Mouse (Mus musculus) left cerebral cortex, adult 18-20 months (tissue): Measurements from ENCODE around the gene Fbxw11. TPM values are rescaled to one million over a fixed set of nuclear protein-coding genes. Genes with fewer than 3 reads are reported as not detected.
"Not testable (repeated sequence)": the region's sequence is repeated elsewhere in the genome, so short reads cannot be mapped to it uniquely, and the experiment has no call there.

Experiments used
- DNase-seq, 2 experiments: peaks; one replicate each; pipeline ENCODE4 v3.0.0; 2021 to 2022; ENCODE audit warnings: low spot score in 2 of 2, mixed read lengths in 1 of 2
- long read RNA-seq, 2 experiments: library from polyadenylated mRNA; stranded (forward); transcript quantifications; one replicate each; pipeline ENCODE4 v2.0.0; 2021
- total RNA-seq, 2 experiments: library from RNA; stranded (reverse); gene quantifications; 2 replicates each; pipeline ENCODE4 v1.2.3; 2021

Fbxw11 gene
- 100 to 1,000 TPM; 116 to 119 TPM for total RNA-seq
- long read RNA-seq, experiment 1, full-length matches to known transcripts: 27 of 78 reads
- long read RNA-seq, experiment 1, partial matches to known transcripts: 17 of 78 reads
- long read RNA-seq, experiment 1, other reads (novel, unspliced or antisense): 34 of 78 reads
- long read RNA-seq, experiment 2, full-length matches to known transcripts: 16 of 45 reads
- long read RNA-seq, experiment 2, partial matches to known transcripts: 12 of 45 reads
- long read RNA-seq, experiment 2, other reads (novel, unspliced or antisense): 17 of 45 reads

- peak; percentile 95 to 96 for DNase-seq
Measured at GRCm38 (mm10) chr11:32642249-32642876, at the start of gene Fbxw11. TSS of gene Fbxw11 (plus strand) at chr11:32642724.

GRCm38 (mm10) chr11:32593081-32593480 is 49.4 kb upstream of the Fbxw11 start:
- no peak for DNase-seq

DNA sequence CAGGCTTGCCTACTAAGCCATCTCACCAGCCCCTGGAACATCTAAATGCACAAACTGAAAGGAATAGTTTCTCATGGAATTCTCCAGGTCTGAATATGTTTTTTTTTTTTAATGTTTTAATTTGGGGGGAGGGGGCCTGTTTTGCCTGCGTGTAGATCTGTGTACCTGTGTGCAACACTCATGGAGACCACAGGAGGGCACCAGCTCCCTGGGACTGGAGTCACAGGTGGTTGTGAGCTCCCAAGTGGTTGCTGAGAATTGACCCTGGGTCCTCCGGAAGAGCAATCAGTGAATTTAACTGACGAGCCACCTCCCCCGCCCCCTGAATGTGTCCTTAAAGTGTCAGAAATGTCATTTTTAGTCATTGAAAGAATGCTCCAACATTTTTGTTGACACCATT is 48.4 kb upstream of the Fbxw11 start:
- DNase-seq: no peak

- no peak for DNase-seq
Measured at GRCm38 (mm10) chr11:32600371-32600770, 42.2 kb upstream of the Fbxw11 start.

- DNase-seq: no peak
Measured at GRCm38 (mm10) chr11:32601528-32602323, 40.8 kb upstream of the Fbxw11 start.

DNA sequence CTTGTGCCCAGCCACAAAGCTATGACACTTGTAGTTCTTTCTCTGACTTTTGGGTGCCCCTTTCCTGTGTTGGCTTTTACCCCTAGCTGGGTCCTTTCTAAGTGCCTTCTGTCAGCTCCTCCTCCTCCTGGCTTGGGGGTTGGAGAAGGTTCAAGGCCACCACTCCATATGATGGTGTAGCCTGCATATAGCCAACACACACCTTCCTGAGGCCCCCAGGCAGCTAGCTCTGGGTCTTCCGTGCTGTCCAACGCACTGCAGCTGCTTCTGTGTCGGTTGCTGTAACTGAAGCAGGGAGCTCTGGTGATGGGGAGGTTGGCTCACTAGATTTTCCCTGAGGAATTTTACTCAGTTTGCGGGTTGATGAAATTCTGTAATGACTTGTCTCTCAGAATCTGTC is 37.9 kb upstream of the Fbxw11 start:
- no peak for DNase-seq

GRCm38 (mm10) chr11:32605131-32605860 is 37.2 kb upstream of the Fbxw11 start:
- DNase-seq: no peak

DNA sequence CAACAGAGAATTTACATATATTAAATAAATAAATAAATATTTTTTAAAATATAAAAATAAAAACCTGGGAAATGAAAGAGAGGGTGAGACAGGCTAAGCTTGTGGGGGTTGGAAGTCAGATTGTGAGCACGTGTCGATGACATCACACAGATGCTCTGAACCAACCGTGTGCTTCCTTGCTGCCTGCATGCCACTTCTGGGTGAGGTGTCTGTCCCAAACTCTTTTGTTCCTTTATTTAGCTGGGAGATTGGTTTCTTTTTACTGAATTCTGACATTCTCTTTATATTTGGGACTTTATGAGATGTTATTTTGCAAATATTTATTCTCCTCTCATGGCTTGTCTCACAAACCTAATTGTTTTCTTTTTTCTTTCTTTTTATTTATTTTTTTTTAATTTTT is 36.6 kb upstream of the Fbxw11 start:
- no peak for DNase-seq

GRCm38 (mm10) chr11:32607319-32607718 is 35.2 kb upstream of the Fbxw11 start:
- DNase-seq: no peak

DNA sequence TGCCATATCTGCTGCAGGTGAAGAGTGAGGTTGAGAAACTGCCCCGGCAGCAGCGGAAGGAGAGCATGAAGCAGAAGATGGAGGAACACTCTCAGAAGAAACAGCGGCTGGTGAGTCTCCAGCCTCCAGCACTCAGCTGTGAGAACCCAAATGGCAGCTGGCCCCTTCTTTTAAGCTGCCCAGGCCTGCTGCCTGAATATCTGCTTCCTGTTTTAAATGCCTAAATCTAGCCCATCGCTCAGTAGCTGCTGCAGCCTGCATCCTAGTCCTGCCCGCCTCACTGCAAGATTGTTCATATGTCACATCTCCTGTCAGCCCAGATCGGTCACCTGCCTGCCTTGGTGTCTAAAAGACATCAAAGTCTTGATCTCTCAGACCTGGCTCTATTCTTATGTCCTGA is 31.9 kb upstream of the Fbxw11 start:
- no peak for DNase-seq

GRCm38 (mm10) chr11:32612304-32612703 is 30.2 kb upstream of the Fbxw11 start:
- DNase-seq: no peak

DNA sequence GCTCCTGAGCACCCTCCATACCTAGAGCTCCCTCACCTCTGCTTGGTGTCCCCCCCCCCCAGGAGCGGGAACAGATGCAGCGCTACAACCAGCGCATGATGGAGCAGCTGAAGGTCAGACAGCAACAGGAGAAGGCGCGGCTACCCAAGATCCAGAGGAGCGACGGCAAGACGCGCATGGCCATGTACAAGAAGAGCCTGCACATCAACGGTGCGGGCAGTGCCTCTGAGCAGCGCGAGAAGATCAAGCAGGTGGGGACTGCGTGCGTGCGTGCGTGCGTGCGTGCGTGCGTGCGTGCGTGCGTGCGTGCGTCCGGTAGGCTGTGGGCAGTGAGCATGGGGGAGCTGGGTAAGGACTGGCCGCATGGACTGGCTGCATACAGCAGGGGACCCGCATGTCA is 28.1 kb upstream of the Fbxw11 start:
- no peak for DNase-seq

DNA sequence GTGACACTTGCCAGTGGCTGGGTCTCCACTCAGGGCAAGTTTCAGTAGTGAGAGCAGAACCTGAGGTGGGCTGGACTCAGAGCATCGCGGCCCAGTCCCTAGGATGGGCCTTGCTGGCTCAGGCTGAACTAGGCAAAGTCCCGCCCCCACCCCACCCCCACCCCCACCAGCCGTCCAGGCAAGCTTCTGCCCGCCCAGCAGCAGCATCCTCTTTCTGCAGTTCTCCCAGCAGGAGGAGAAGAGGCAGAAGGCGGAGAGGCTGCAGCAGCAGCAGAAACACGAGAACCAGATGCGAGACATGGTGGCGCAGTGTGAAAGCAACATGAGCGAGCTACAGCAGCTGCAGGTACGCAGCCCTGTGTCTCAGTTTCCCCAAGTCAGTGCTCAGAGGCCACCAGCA is 27.0 kb upstream of the Fbxw11 start:
- no peak for DNase-seq

- no peak for DNase-seq
Measured at GRCm38 (mm10) chr11:32616091-32616490, 26.4 kb upstream of the Fbxw11 start.

GRCm38 (mm10) chr11:32618036-32618435 is 24.5 kb upstream of the Fbxw11 start:
- DNase-seq: no peak

- not testable (repeated sequence) for DNase-seq
Measured at GRCm38 (mm10) chr11:32618641-32619040, 23.9 kb upstream of the Fbxw11 start.

DNA sequence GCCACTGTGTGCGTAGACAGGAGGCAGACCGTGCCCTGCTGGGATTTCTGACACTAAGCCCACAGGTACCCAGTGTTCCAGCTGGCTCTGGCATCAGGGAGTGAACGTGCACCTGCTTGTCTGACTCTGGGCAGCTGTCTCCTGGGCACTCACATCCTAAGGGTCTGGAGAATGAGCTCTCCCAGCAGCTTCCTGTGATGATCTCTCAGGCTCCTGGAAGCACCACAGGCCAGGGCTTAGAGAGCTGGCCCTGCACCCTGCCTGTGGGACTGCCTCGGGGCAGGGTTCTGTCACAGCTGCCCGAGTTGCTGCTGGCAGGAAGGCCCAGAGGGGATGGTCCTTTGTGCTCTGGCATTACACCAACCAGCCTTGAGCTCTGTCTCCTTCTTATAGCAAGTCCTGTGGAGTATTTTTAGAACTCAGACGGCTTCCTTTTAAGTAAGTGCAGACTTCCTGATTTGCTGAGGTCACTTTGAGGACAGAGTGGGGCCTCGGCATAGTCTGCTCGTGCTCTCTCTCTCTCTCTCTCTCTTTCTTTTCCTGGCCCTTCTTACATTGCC is 23.2 kb upstream of the Fbxw11 start:
- DNase-seq: no peak

GRCm38 (mm10) chr11:32619866-32620456 is 22.6 kb upstream of the Fbxw11 start:
- DNase-seq: no peak

DNA sequence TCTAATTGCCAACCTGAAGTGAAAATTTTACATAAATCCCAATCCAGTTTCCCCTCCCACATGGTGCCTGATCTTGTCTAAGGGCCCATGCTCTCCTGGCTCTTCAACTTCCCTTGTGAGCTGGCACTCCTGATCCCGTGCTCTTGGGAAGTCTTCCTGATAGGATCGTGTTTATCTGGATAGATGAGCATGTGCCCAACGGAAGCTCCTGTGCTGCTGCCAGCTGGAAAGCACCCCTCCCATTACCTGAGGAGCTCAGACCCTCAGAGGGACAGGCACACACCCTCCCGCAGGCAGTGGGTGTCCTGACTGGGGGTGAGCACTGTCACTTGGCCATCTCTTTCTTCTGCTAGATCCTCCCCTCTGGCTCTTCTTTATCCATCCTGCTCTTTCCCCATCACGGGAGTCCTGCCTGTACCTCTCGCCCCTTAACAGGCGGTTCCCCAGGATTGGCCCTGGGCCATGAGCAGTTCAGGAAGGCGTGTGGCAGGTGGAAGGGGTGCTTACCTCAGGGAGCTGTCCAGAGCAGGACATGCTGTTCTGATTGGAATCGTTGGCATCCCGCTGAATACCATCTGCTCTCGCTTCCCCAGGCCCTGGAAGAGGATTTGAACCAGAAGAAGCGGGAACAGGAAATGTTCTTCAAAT is 20.6 kb upstream of the Fbxw11 start:
- no peak for DNase-seq

DNA sequence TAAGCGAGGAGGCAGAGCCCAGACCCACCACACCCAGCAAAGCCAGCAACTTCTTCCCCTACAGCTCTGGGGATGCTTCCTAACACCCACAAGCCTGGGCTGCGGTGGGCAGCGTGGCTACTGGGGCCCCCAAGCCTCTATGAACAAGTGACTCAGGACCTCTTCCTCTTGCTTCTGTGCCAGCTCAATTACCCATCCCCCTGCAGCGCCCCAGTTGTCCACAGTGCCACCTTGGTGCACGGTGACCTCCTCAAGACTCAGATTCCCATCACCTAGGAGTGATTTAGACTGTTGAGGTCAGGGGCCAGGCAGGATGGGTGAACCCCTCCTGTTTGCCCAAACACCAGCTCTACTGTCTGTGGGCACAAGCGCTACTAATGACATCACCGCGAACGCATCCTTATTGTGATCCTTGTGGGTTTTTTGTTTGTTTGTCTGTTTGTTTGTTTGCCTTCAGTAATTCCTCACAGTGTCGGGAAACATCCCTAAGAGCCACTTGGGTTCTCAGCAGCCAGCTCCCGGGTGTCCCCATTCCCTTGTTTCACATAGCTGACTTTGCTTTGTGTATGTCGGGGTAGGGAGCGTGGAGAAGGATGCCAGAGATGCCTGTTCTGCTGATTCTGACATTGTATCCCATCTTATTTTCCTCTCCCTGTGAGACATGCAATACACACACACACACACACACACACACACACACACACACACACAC is 19.9 kb upstream of the Fbxw11 start:
- DNase-seq: no peak
